Mouse (Mus musculus): ENCODE data around the gene BC003965. TPM values are rescaled to one million over a fixed set of nuclear protein-coding genes. Genes with fewer than 3 reads are reported as not detected.

BC003965 gene
- polyA plus RNA-seq, 1 experiment from 2014 or later: 32.7 TPM

DNA sequence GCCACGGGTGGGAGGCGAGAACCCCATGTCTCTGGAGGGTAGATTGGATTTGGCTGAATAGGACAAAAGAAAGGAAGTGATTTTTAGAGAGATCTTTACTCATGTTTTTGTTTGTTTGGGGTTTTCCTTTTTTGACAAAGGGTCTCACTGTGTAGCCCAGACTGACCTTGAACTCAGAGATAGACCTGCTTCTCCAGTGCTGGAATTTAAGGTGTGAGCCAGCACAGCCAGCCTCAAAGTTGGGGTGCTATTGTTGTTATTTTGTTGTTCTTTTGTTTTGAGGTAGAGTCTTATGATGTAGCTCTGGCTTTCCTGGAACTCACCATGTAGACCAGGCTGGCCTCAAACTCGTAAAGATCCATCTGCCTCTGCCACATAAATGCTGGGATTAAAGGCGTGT, 18.0 kb downstream of the BC003965 start:
- H3K4me1 ChIP-seq (ENCODE audit: control insufficient read depth, insufficient read depth, low read length): no peaks in the 10 kb centered on the region
- no peaks in the 10 kb centered on the region for H3K27me3 ChIP-seq (ENCODE audit: control insufficient read depth, insufficient read depth, low read length)
- H3K4me3 ChIP-seq (ENCODE audit: low read depth, low read length): no peak overlapping the region
- DNase-seq (ENCODE audit: low spot score) (no peak), ATAC-seq (ENCODE audit: insufficient number of reproducible peaks, low FRiP score, low TSS enrichment, low read depth) (no peak)
- H3K4me2 ChIP-seq (ENCODE audit: low read depth, severe bottlenecking): no peak overlapping the region
- H3K9ac ChIP-seq (ENCODE audit: low read length): no peak overlapping the region
- no peak overlapping the region for H3K27ac ChIP-seq (replicated peaks; ENCODE audit: low read depth, low read length)
- peaks cover 19% of the 10 kb centered on the region for H3K36me3 ChIP-seq (ENCODE audit: control insufficient read depth, insufficient read depth, low read length)
- WGBS: 89% methylated on average over 4 of the region's 4 CpGs
- no peaks in the 10 kb centered on the region for H3K9me3 ChIP-seq (ENCODE audit: control insufficient read depth, low read length)

DNA sequence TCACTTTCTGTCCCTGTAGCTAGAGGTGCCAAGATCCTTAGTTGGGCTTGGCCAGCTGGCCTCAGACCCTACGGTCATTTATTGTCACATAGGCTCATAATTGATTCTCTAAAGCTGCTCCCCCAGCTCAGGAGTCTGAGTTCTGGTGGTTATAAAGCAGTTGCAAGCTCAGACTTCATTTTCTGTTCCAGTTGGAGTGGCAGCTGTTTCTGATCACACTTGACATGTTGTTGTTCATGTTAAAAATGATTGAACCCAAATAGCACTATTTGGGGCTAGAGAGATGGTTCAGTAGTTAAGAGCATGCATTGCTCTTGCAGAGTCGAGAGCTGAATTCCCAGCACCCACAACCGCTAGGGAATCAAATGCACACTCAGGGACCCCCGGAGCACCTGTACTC, 25.7 kb downstream of the BC003965 start:
- no peak overlapping the region for H3K4me2 ChIP-seq (ENCODE audit: low read depth, severe bottlenecking)
- H3K9me3 ChIP-seq (ENCODE audit: control insufficient read depth, low read length): no peaks in the 10 kb centered on the region
- WGBS: 95% methylated on average over 4 of the region's 4 CpGs
- H3K27me3 ChIP-seq (ENCODE audit: control insufficient read depth, insufficient read depth, low read length): no peaks in the 10 kb centered on the region
- H3K36me3 ChIP-seq (ENCODE audit: control insufficient read depth, insufficient read depth, low read length): peaks cover 15% of the 10 kb centered on the region; the same call in 1 of the 2 replicates
- DNase-seq (ENCODE audit: low spot score) (no peak), ATAC-seq (ENCODE audit: insufficient number of reproducible peaks, low FRiP score, low TSS enrichment, low read depth) (no peak)
- no peak overlapping the region for H3K9ac ChIP-seq (ENCODE audit: low read length)
- H3K4me3 ChIP-seq (ENCODE audit: low read depth, low read length): no peak overlapping the region
- no peak overlapping the region for H3K27ac ChIP-seq (replicated peaks; ENCODE audit: low read depth, low read length)
- H3K4me1 ChIP-seq (ENCODE audit: control insufficient read depth, insufficient read depth, low read length): no peaks in the 10 kb centered on the region

DNA sequence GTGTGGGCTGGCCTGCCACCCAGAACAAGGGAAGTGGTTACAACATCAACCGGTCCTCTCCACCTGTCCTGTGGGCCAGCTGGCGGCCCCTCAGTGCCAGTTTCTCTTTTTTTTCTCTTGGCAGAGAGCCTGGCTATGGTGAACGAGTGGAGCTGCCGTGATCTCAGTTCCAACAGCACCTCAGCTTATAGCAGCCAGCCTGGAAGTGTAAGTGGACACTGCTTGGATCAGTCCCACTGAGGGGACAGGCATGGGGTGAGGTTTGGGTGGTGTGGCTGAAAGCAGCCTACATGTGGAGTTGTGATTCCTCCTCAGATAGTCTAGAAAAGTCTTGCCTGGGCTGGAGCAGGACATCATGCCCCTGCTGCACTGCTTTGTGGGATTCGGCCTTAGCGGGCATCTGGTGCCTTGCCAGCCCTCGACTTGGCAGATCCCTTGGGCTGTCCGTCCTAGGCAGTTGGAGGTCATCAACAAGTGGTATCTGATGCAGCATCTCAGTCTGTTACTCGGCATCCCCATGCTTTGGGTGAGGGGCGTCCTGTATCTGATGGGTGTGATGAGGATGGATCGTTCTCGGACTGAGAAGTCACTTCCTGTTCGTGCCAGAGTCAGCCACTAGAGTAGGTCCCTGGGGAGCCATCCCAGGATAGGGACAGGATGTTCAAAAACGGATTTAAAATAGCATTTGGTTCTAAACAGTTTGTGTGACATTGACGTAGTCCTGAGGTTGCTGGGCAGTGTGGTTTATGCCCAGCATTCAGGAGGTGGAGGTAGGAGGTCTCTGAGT, 26.5 kb downstream of the BC003965 start:
- Histone ChIP-seq H3K9me3 (ENCODE audit: control insufficient read depth, low read length) (no peaks in the 10 kb centered on the region), H3K27ac (replicated peaks; ENCODE audit: low read depth, low read length) (no peak overlapping the region), H3K9ac (ENCODE audit: low read length) (no peak overlapping the region), H3K4me3 (ENCODE audit: low read depth, low read length) (no peak overlapping the region), H3K4me1 (ENCODE audit: control insufficient read depth, insufficient read depth, low read length) (no peaks in the 10 kb centered on the region), H3K4me2 (ENCODE audit: low read depth, severe bottlenecking) (no peak overlapping the region), H3K36me3 (ENCODE audit: control insufficient read depth, insufficient read depth, low read length) (peaks cover 12% of the 10 kb centered on the region; the same call in 1 of the 2 replicates), H3K27me3 (ENCODE audit: control insufficient read depth, insufficient read depth, low read length) (no peaks in the 10 kb centered on the region)
- DNase-seq (ENCODE audit: low spot score) (no peak), ATAC-seq (ENCODE audit: insufficient number of reproducible peaks, low FRiP score, low TSS enrichment, low read depth) (no peak)
- 87% methylated on average over 15 of the region's 15 CpGs for WGBS

DNA sequence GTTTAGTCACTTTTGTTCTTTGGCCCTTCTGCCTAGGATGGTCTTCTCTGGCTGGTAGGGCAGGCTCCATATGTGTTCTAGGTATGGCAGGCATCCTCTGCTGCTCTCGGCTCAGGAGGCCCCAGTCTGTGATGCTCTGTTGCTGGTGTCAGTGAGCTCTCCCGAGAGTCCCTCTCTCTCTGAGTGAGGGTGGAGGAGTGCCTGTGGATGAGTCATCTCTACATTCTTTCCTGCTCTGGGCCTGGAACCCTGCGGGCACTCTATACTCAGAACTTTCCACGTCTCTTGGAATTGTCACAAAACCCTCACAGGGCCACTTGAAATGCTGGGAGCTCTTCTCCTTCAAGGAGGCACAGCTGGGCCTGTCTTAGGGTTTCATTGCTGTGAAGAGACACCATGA, 27.4 kb downstream of the BC003965 start:
- Histone ChIP-seq H3K4me2 (ENCODE audit: low read depth, severe bottlenecking) (no peak overlapping the region), H3K27ac (replicated peaks; ENCODE audit: low read depth, low read length) (no peak overlapping the region), H3K4me3 (ENCODE audit: low read depth, low read length) (no peak overlapping the region), H3K9me3 (ENCODE audit: control insufficient read depth, low read length) (no peaks in the 10 kb centered on the region), H3K36me3 (ENCODE audit: control insufficient read depth, insufficient read depth, low read length) (peaks cover 12% of the 10 kb centered on the region; the same call in 1 of the 2 replicates), H3K4me1 (ENCODE audit: control insufficient read depth, insufficient read depth, low read length) (no peaks in the 10 kb centered on the region), H3K9ac (ENCODE audit: low read length) (no peak overlapping the region), H3K27me3 (ENCODE audit: control insufficient read depth, insufficient read depth, low read length) (no peaks in the 10 kb centered on the region)
- ATAC-seq (ENCODE audit: insufficient number of reproducible peaks, low FRiP score, low TSS enrichment, low read depth) (no peak), DNase-seq (ENCODE audit: low spot score) (no peak)
- 85% methylated on average over 4 of the region's 4 CpGs for WGBS

DNA sequence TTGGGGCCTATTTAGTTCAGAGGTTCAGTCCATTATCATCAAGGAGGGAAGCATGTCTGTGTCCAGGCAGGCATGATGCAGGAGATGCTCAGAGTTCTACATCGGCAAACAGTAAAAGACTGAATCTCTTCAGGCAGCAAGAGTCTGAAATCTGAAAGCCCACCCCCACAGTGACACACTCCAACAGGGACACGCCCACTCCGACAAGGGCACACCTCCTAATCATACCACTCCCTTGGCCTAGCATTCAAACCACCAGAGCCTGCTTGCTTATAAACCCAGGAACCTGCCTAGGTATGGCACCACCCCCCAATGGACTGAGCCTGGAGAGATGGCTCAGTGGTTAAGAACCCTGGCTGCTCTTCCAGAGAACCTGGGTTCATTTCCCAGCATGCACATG, 31.1 kb downstream of the BC003965 start:
- DNase-seq (ENCODE audit: low spot score): no peak
- peaks cover 14% of the 10 kb centered on the region; the same call in 1 of the 2 replicates for H3K36me3 ChIP-seq (ENCODE audit: control insufficient read depth, insufficient read depth, low read length)
- WGBS: 88% methylated on average over 3 of the region's 3 CpGs

DNA sequence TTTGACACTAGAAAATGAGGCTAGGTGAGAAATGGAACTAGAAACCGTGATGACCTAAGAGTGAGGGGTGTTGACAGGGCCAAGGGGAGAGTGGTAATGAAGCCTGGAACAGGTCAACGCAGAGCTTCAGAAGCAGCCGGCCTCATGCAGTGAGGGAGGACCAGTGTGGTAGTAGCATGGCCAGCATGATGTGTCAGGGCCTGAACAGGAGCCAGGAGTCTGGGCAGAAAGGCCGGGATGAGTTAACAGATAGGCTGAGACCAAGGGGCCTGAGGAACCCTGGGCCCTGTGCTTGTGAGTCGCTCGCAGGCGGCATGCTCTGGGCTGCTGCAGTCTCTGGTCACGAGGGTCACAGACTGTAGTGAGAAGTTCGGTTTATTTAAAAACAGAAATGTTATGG, 34.6 kb downstream of the BC003965 start:
- no peak overlapping the region for H3K9ac ChIP-seq (ENCODE audit: low read length)
- no peak overlapping the region for H3K27ac ChIP-seq (replicated peaks; ENCODE audit: low read depth, low read length)
- no peak overlapping the region for H3K4me3 ChIP-seq (ENCODE audit: low read depth, low read length)
- H3K9me3 ChIP-seq (ENCODE audit: control insufficient read depth, low read length): no peaks in the 10 kb centered on the region
- 0 out of 2 replicates have a peak, but pooled peaks cover 5% of the 10 kb centered on the region for H3K36me3 ChIP-seq (ENCODE audit: control insufficient read depth, insufficient read depth, low read length)
- ATAC-seq (ENCODE audit: insufficient number of reproducible peaks, low FRiP score, low TSS enrichment, low read depth) (no peak), DNase-seq (ENCODE audit: low spot score) (no peak)
- H3K4me2 ChIP-seq (ENCODE audit: low read depth, severe bottlenecking): no peak overlapping the region
- H3K4me1 ChIP-seq (ENCODE audit: control insufficient read depth, insufficient read depth, low read length): 0 out of 2 replicates have a peak, but pooled peaks cover 3% of the 10 kb centered on the region
- WGBS: 93% methylated on average over 9 of the region's 9 CpGs
- no peaks in the 10 kb centered on the region for H3K27me3 ChIP-seq (ENCODE audit: control insufficient read depth, insufficient read depth, low read length)

More for the DNA sequence above, 31.1 kb downstream of the BC003965 start:
- no peak for ATAC-seq (ENCODE audit: insufficient number of reproducible peaks, low FRiP score, low TSS enrichment, low read depth)
- H3K27me3 ChIP-seq (ENCODE audit: control insufficient read depth, insufficient read depth, low read length): no peaks in the 10 kb centered on the region
- no peak overlapping the region for H3K4me2 ChIP-seq (ENCODE audit: low read depth, severe bottlenecking)
- no peak overlapping the region for H3K9ac ChIP-seq (ENCODE audit: low read length)
- H3K27ac ChIP-seq (replicated peaks; ENCODE audit: low read depth, low read length): no peak overlapping the region
- H3K4me3 ChIP-seq (ENCODE audit: low read depth, low read length): no peak overlapping the region
- H3K9me3 ChIP-seq (ENCODE audit: control insufficient read depth, low read length): no peaks in the 10 kb centered on the region
- no peaks in the 10 kb centered on the region for H3K4me1 ChIP-seq (ENCODE audit: control insufficient read depth, insufficient read depth, low read length)

DNA sequence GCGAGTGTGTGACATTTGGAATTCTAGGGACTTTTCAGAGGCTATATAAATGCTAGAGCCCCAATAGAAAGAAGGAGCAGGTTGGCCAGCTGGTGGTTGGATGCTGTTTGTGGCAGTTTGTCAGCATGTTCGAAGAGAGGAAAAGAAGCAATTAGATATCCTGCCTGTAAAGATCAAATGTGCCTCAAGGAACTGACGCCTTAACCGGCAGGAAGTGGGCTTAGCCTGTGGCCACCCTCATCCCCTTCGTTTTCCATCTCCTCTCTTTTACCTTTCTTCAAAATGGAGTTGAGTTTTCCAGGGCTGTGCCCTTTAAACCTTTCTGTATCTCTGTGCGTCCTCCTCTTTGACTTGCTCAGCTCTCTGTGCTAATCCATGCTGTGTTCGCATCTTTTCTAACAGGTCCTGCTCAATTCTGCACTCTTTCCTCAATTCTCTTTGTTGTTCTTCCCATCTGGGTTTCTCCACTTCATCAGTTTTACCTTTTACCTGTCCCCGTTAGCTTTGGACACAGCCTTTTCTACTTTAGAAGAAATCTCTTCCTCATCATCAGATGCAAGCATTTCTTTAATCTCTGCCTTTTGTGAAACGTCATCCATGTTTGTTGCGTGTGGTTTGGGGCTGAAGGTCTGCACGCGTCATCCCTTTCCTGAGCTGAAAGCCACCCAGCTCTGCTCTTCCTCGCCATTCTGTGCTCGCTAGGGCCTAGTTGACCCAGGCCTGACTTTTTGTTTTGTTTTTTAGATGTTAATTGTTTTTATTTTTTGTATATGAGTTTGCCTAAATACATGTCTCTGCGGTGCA, 35.3 kb downstream of the BC003965 start:
- Histone ChIP-seq H3K36me3 (ENCODE audit: control insufficient read depth, insufficient read depth, low read length) (0 out of 2 replicates have a peak, but pooled peaks cover 2% of the 10 kb centered on the region), H3K27ac (replicated peaks; ENCODE audit: low read depth, low read length) (no peak overlapping the region), H3K9ac (ENCODE audit: low read length) (no peak overlapping the region), H3K4me2 (ENCODE audit: low read depth, severe bottlenecking) (no peak overlapping the region), H3K9me3 (ENCODE audit: control insufficient read depth, low read length) (no peaks in the 10 kb centered on the region), H3K27me3 (ENCODE audit: control insufficient read depth, insufficient read depth, low read length) (no peaks in the 10 kb centered on the region), H3K4me1 (ENCODE audit: control insufficient read depth, insufficient read depth, low read length) (0 out of 2 replicates have a peak, but pooled peaks cover 3% of the 10 kb centered on the region), H3K4me3 (ENCODE audit: low read depth, low read length) (no peak overlapping the region)
- WGBS: 89% methylated on average over 15 of the region's 15 CpGs
- no peak for DNase-seq (ENCODE audit: low spot score)
- no peak for ATAC-seq (ENCODE audit: insufficient number of reproducible peaks, low FRiP score, low TSS enrichment, low read depth)

DNA sequence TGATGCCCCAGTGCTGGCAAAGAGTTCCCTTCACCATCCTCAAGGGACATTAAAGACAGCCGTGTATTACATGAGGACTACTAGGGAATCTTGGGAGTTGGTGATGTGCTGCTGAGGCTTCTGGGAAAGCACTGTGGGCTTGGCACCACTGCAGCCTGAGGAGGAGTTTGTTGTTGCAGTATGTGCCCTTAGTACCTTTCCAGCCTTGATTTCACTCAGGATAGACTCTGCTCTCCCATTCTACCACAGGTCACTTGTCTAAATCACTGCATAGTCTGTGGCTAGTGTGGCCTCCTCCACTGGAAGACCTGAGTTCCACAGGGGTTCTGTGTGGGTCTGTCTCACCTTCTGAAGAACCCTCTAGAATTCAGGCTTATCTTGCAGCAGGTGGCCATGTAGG, 36.4 kb downstream of the BC003965 start:
- Histone ChIP-seq H3K27me3 (ENCODE audit: control insufficient read depth, insufficient read depth, low read length) (no peaks in the 10 kb centered on the region), H3K27ac (replicated peaks; ENCODE audit: low read depth, low read length) (no peak overlapping the region), H3K36me3 (ENCODE audit: control insufficient read depth, insufficient read depth, low read length) (0 out of 2 replicates have a peak, but pooled peaks cover 2% of the 10 kb centered on the region), H3K4me3 (ENCODE audit: low read depth, low read length) (no peak overlapping the region), H3K4me1 (ENCODE audit: control insufficient read depth, insufficient read depth, low read length) (0 out of 2 replicates have a peak, but pooled peaks cover 3% of the 10 kb centered on the region), H3K9me3 (ENCODE audit: control insufficient read depth, low read length) (no peaks in the 10 kb centered on the region), H3K4me2 (ENCODE audit: low read depth, severe bottlenecking) (no peak overlapping the region), H3K9ac (ENCODE audit: low read length) (no peak overlapping the region)
- 90% methylated on average over 1 of the region's 1 CpGs for WGBS
- ATAC-seq (ENCODE audit: insufficient number of reproducible peaks, low FRiP score, low TSS enrichment, low read depth) (no peak), DNase-seq (ENCODE audit: low spot score) (no peak)
